Mouse (Mus musculus) gastrocnemius, postnatal 10 days (tissue): ENCODE measurements at regions not wholly inside any gene's neighbourhood (a gene's known extent, or its start where the extent isn't known, plus 50 kb on each side); places are given as distances from the start of the nearest gene placed in this dataset.

Experiments
- DNase-seq: peaks from one replicate; pipeline ENCODE4 v3.0.0; 2021; ENCODE audit warnings: mixed read lengths

- no peak for DNase-seq
These were observed 443.4 kb upstream of the Zmiz1 start for GRCm38 (mm10) chr14:25015288-25016238.

DNA sequence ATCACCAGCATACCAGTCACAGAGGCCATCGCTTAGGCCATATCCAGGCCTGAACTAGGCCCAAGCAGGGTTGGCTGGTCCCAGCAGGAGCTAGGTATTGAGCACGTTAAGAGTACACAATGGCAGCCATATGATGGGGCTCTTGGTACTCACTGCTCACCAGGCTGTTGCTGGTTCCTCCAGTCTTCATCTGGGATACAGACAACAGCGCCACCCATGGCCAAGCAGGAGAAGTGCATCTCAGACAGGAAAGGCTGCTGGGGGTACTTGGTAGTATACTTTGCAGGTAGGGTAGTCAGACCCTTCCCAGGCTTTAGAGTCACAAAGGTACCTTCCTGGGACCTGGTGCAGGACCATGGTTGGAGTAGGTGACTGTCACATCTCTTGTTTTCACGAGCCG lies 441.1 kb upstream of the Zmiz1 start:
- DNase-seq = no peak

- no peak for DNase-seq
These were observed 439.6 kb upstream of the Zmiz1 start for GRCm38 (mm10) chr14:25019306-25019905.

DNA sequence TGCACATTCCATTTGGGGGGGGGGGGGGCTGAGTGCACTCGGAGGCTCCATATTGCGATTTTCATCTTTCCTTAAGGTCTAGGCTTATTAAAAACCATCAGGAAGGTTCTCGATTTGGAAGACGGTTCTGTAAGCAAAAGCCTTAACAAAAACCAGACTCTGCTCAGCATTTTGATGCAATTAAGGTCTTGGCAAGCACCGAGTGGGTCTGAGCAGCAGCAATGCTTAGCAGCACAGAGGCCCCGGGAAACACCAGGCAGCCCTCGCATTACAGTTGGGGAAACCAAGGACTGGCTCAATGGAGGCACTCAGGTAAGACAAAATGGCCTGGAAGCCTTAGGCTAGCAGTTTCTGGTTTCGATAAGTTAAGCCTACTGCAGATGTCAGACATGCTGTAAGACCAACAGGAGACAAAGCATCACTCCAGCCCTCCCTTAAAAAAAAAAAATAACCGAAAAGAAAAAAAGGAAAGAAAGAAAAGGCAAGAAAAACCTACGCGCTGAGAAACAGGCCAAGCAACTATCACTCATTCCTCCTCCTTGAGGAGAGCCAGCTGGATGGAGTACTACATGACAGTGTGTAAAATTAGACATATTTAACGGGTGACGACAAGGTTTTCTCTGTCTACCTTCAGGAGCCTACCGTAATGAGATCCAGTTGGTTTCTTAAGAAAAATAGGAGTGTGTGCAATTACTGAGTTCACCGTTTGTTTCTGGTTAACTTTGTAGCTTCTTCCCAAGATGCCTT lies 436.3 kb upstream of the Zmiz1 start:
- no peak for DNase-seq

DNA sequence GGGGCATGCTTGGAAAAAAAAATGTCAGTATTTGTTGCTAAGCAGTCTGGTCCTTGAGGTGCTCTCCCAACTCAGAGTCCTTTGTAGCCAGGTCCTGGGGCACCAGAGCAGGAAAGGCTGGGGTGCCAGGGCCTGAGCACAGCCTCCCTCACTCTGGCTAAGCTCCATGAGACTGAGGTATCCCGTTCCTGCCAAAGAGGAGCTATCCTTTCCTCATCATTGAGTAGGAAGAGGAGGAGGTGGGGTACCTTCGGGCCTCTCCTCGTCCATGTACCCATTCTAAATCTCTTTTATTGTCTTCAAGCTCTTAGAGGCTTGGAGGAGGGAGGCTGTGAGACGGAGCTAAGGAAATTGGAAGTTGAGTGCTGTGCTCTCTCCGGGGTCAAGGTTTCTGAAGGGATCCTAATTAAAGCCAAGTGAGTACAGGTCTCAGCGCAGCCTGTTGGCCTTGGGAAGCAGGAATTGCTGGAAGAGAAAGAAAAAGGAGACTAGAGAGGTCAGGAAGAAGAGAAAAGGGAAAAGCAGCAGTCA lies 435.6 kb upstream of the Zmiz1 start:
- no peak for DNase-seq

- no peak for DNase-seq
These were observed 433.9 kb upstream of the Zmiz1 start for GRCm38 (mm10) chr14:25025074-25025473.

- DNase-seq = no peak
These were observed 431.9 kb upstream of the Zmiz1 start for GRCm38 (mm10) chr14:25027076-25027475.

DNA sequence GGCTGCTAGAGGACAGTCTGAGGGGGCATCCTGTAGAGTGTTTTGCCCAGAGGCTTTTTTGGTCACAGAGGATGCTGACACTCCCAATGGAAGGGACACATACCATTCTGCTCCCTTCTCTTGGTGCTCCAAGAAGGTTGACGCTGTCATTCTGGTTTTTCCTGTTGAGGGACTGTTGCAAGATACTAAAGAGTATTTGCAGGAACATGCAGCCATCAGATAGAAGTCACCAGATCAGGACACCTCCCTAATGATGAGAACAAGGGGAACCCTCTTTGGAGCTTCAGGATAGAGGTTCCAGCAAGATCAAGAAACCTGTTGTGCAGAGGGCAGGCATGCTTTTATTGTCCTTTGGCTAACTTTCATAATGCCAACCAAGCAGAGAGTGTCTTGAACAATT lies 431.1 kb upstream of the Zmiz1 start:
- DNase-seq = no peak

- no peak for DNase-seq
These were observed 428.1 kb upstream of the Zmiz1 start for GRCm38 (mm10) chr14:25030881-25031280.

DNA sequence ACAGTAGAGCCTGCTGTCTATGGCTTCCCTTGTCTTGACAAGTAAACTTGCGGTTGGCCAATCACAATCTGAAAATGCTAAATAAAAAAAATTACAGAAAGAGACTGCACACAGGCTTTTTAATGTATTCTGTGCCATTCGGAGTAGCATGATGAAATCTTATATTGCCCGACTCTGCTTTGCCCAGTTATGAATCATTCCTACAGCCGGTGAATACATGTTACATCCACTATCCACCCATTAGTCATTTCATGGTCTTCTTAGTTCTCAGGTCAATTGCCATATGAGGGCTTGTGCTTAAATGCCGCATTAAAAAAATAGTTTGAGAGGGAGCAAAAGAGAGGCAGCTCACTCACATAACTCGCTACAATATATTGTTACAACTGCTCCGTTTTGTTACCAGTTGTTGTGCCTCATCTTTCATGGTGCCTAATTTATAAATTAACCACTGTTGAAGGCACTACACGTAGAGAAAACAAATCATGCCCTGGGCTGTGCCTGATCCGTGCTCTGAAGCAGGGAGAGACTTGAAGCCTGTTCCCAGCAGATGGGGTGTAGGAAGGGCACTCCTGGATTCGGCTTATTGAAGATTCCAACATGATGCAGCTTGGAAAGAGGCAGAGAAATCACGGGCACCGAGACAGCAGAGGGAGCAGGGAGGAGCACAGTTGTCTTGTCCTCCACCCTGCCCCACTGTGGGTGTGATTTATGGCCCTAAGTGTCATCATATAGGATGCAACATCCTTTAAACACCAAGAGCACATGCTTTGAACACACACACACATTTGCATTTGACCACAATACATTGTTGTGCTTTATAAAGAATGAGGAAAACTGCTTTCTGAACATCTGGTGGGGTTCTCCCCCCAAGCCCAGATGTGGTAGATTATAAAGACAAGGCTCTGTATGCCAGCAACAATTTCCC lies 427.0 kb upstream of the Zmiz1 start:
- DNase-seq = no peak

DNA sequence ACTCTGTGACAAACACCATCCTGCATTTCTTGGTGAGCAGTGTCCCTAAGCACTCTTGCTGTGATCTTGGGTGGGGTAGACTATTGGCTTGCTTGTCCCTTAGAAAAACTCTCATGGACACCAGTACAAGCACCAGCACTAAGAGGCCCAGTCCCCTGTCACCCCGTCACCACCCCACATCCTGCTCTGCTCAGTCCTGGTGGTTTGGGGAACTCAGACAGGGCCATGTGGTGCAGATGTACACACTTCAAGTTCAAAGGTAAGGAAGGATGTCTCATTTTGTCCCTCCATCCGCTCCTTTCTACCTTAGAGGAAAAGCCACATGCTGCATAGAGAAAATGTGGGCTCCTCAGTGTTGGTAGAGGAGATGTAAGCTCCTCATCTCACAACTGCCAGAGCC lies 426.1 kb upstream of the Zmiz1 start:
- DNase-seq = no peak

DNA sequence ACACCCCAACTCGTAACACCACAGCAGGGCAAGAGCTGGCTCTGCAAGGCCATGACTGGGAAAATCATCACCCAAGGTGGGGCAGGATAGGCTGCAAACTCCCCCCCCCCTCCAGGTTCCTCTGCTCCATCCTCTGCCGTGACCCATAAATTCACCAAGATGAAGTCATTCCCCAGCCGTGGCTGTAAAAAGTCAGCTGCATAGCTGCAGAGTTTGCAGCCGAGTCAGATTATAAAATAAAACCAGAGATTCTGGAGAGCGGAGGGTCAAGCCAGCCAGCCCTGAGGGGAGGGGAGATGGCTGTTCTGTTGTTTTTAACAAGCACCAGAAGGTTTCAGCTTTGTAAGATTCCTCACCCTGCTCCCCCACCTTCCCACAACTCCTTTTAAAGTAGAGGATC lies 416.7 kb upstream of the Zmiz1 start:
- no peak for DNase-seq

DNA sequence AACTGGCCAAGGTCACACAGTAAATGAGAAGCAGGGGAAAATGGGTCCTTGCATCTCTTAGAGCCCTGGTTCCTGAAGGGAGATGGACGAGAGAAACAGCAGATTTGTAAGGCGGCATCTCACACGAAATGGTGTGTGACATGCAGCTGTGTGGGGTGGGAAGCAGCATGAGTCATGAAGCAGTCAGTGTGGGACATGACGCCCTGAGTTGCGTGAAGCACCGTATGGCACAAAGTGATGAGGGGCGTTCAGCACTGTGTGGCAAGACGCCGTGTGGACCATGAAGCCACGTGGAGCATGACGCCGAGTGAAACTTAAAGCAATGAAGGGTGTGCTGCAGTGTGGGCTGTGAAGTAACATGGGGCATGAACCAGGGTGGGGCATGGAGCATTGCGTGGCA lies 414.9 kb upstream of the Zmiz1 start:
- no peak for DNase-seq

GRCm38 (mm10) chr14:25044867-25045266 lies 414.1 kb upstream of the Zmiz1 start:
- no peak for DNase-seq

GRCm38 (mm10) chr14:25050674-25051251 lies 408.2 kb upstream of the Zmiz1 start:
- no peak for DNase-seq

- DNase-seq = no peak
These were observed 406.8 kb upstream of the Zmiz1 start for GRCm38 (mm10) chr14:25052175-25052574.

DNA sequence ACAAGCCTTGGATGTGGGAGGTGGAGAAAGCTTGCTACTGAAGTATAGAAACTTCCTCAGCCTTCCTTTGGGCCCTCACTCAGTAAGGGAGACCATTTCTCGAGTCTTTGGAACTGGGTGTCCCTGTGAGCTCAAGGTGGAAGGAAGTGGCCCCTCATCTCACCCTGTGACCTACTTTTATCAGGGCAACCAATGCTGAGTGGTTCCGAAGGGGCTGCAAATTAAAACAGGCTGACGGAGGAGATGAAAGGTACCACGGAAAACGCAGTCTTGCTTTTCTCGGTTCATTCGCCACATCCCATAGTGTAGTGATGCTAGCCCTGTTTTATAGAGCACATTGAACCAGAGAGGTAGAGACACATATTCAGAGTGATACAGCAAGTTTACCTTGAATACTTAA lies 399.6 kb upstream of the Zmiz1 start:
- no peak for DNase-seq

GRCm38 (mm10) chr14:25060285-25060684 lies 398.7 kb upstream of the Zmiz1 start:
- no peak for DNase-seq

GRCm38 (mm10) chr14:25063090-25063489 lies 395.9 kb upstream of the Zmiz1 start:
- no peak for DNase-seq

- no peak for DNase-seq
These were observed 394.6 kb upstream of the Zmiz1 start for GRCm38 (mm10) chr14:25064190-25064947.

- no peak for DNase-seq
These were observed 391.6 kb upstream of the Zmiz1 start for GRCm38 (mm10) chr14:25067435-25067834.
